9 mouse cellular contexts compared by ENCODE assay signal in the genomic region with DNA sequence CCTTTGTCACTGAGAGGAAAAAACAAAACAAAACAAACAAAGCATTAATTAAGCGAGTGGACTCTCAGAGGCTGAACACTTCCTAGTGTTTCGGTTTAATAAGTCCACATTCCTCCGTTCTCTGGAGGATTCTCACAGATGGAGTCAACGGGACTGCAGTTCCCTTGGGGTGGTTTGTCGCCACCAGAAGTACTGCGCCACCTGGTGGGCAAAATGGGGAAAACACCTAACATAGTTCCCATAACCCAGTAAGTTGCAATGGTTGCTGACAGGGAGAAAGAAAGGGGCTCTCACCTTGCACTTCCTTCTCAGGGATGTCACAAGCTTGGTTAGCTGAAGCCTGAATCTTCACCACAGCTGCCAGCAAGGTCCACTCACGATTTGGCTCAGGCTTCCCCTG. TPM values are rescaled to one million over a fixed set of nuclear protein-coding genes. Genes with fewer than 3 reads are reported as not detected.
DNase-seq lines count a peak whose midpoint lies in the region; ATAC-seq and TF ChIP-seq lines count a peak whose summit lies in the region.
"Had no signal": no experiment of that assay in that cellular context is flagged by ENCODE, and none has a peak within 500 bp of the region (broad histone marks: within the 10 kb centered on the region; RNA-seq: fewer than 3 reads in every experiment).

No protein-coding gene starts in this region.

- peak; percentile 46 for TF ChIP-seq CTCF in C2C12 (IDR thresholded peaks at IDR 0.05; ENCODE audit: control insufficient read depth, insufficient read depth, insufficient read length)
- TF ChIP-seq CTCF in Patski (IDR thresholded peaks at IDR 0.05), result peak; percentile 91

- H3K27me3 ChIP-seq in C2C12 (ENCODE audit: control insufficient read depth, insufficient read depth, insufficient read length) (no peaks in the 10 kb centered on the region), Patski (no peaks in the 10 kb centered on the region)
- H3K27me3 ChIP-seq: hindbrain, embryonic 15.5 days had no signal

- H3ac ChIP-seq in C2C12 (ENCODE audit: control insufficient read depth, insufficient read length, low read depth), result no peak overlapping the region

- intact Hi-C loops in gastrocnemius, postnatal 36 days (cut with DNase I), result loop anchor here (5.0 kb wide), 1 partner anchor 108 kb away; no protein-coding TSS in a partner anchor

- in situ Hi-C loops in Patski (cut with MboI; ENCODE audit: low pct_unique_long_range_greater_than_20kb), result loop anchor here (5.0 kb wide), 1 partner anchor 53 kb away; no protein-coding TSS in a partner anchor

- DNase-seq in Patski (ENCODE audit: low read depth, low spot score), result no peak
- DNase-seq in cerebellum, adult 9-10 months, result peak; percentile 82
- DNase-seq in gastrocnemius, postnatal 36 days, result peak; percentile 39 to 59
- peak; percentile 81 to 90 for DNase-seq in kidney, postnatal 25 days
- DNase-seq in lung, adult 18-20 months, result peak; percentile 51 to 65
- peak; percentile 64 for DNase-seq in right cerebral cortex, adult 18-20 months
- peak; percentile 51 for DNase-seq in urinary bladder, postnatal 10 days (ENCODE audit: low spot score)

- POLR2A ChIA-PET in Patski (lab: Charles Lee), result interaction anchor here (0.8 kb wide), 1 partner anchor 13 kb away, joined by 3 read pairs; no protein-coding TSS in a partner anchor

- peak; percentile 63 for ATAC-seq in Patski

- H3K79me2 ChIP-seq in C2C12 (ENCODE audit: control insufficient read depth, insufficient read depth), result peaks cover 12% of the 10 kb centered on the region

- no peaks in the 10 kb centered on the region for H3K79me3 ChIP-seq in C2C12 (ENCODE audit: low read depth)

- H3K4me3 ChIP-seq in C2C12 (ENCODE audit: insufficient read depth, poor library complexity, severe bottlenecking), result no peak overlapping the region
- H3K4me3 ChIP-seq: hindbrain, embryonic 15.5 days had no signal

- CTCF ChIA-PET in Patski (lab: Charles Lee), result interaction anchor here (0.7 to 1.5 kb wide), 5 partner anchors 25 to 108 kb away, joined by 3 to 7 read pairs (median 3); no protein-coding TSS in a partner anchor

- H3K36me3 ChIP-seq in C2C12 (ENCODE audit: control insufficient read depth, insufficient read depth), result peaks cover 45% of the 10 kb centered on the region

TF ChIP-seq in C2C12, 6 proteins besides CTCF, POLR2A, EP300 and RAD21:
- TF ChIP-seq MYOG (IDR thresholded peaks at IDR 0.05; ENCODE audit: control insufficient read depth, extremely low read depth, insufficient read length), result no peak
- TF ChIP-seq MAX (IDR thresholded peaks at IDR 0.05), result no peak
- TF ChIP-seq CEBPB (IDR thresholded peaks at IDR 0.05; ENCODE audit: low read depth), result no peak
- TF ChIP-seq MYOD1 (IDR thresholded peaks at IDR 0.05; ENCODE audit: control insufficient read depth, insufficient read length, low read depth), result no peak
- no peak for TF ChIP-seq USF1 (IDR thresholded peaks at IDR 0.05; ENCODE audit: low read depth)
- TF ChIP-seq FOSL1 (IDR thresholded peaks at IDR 0.05; ENCODE audit: insufficient read depth, low read length, poor library complexity, severe bottlenecking), result no peak

RNA-seq across cellular contexts. Expression of a gene that starts 2.2 kb away (rescaled TPM):
- polyA plus RNA-seq in C2C12 (2012; fragmentation: generic; extraction: Trizol), result 4.0 TPM
- polyA plus RNA-seq in Patski (2021), result 7.0 TPM
- total RNA-seq in gastrocnemius, postnatal 36 days (2021), result 1 to 10 TPM; 1.6 to 2.3 TPM

RNA-seq across cellular contexts. Expression of a gene that starts 21.2 kb away (rescaled TPM):
- polyA plus RNA-seq in C2C12 (2012; fragmentation: generic; extraction: Trizol), result 205 TPM
- 149 TPM for polyA plus RNA-seq in Patski (2021)
- 100 to 1,000 TPM; 101 to 113 TPM for total RNA-seq in gastrocnemius, postnatal 36 days (2021)

RNA-seq across cellular contexts. Expression of a gene that starts 21.3 kb away (rescaled TPM):
- polyA plus RNA-seq in C2C12 (2012; fragmentation: generic; extraction: Trizol), result 5.8 TPM
- polyA plus RNA-seq in Patski (2021), result 24.2 TPM
- total RNA-seq in gastrocnemius, postnatal 36 days (2021), result 1 to 10 TPM; 7.5 to 9.3 TPM

RNA-seq across cellular contexts. Expression of a gene that starts 24.9 kb away (rescaled TPM):
- polyA plus RNA-seq in C2C12 (2012; fragmentation: generic; extraction: Trizol), result 0.23 TPM
- 0.76 TPM for polyA plus RNA-seq in Patski (2021)
- total RNA-seq in gastrocnemius, postnatal 36 days (2021), result not detected

RNA-seq across cellular contexts. Expression of a gene that starts 49.4 kb away (rescaled TPM):
- polyA plus RNA-seq in C2C12 (2012; fragmentation: generic; extraction: Trizol), result 44.6 TPM
- polyA plus RNA-seq in Patski (2021), result 170 TPM
- total RNA-seq in gastrocnemius, postnatal 36 days (2021), result 10 to 100 TPM; 90.1 to 93.5 TPM
